Mouse (Mus musculus): ENCODE results near the gene Evx1.

DNA sequence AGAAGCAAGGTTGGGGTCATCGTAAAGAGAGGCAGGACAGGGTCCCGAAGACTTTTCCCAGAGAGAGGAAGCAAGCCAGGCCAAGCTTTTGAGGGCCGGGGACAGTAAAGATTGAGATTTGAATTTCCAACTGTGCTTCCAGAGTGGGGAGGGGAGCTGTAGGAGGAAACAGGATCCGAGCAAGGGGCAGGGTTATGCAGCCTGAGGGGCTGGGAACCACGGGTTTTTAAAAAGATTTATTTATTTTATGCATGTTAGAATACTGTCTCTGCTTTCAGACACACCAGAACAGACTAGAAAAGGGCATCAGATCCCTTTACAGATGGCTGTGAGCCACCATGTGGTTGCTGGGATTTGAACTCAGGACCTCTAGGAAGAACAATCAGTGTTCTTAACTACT lies 36.4 kb upstream of the Evx1 start:
- TF ChIP-seq RAD21 (IDR thresholded peaks at IDR 0.05; ENCODE audit: low read depth, low read length) (no peak), GABPA (IDR thresholded peaks at IDR 0.05; ENCODE audit: insufficient replicate concordance, low read depth, low read length) (no peak)
